Mouse (Mus musculus) bone marrow, adult 2 months (tissue): ENCODE data around the gene Hrh2. TPM values are rescaled to one million over a fixed set of nuclear protein-coding genes. Genes with fewer than 3 reads are reported as not detected.
A peak's percentile ranks its signal among the peaks of the same experiment; 100 is the strongest.

Experiments used
- H3K27ac ChIP-seq: fragments of 200-500 bp; 2 replicates; pipeline ENCODE4 v1.5.1; 2012; ENCODE audit warnings: low read depth, mild to moderate bottlenecking, control low read depth, inconsistent platforms, low read length; ENCODE audit not compliant: control insufficient read depth, poor library complexity, insufficient read depth
- H3K4me1 ChIP-seq: fragments of 200-500 bp; 2 replicates; pipeline ENCODE4 v1.6.1; 2011; ENCODE audit warnings: low read length; ENCODE audit not compliant: control insufficient read depth, insufficient read depth
- H3K4me3 ChIP-seq: fragments of 200-500 bp; replicated peaks from 2 replicates; pipeline ENCODE3; 2011; ENCODE audit warnings: mild to moderate bottlenecking, low read depth, low read length, control low read depth; ENCODE audit not compliant: control insufficient read depth
- CTCF ChIP-seq: fragments of 200-500 bp; IDR thresholded peaks from 2 replicates; pipeline ENCODE4 v1.5.1; 2011; ENCODE audit warnings: low read length, control low read depth; ENCODE audit not compliant: control insufficient read depth, insufficient read depth
- POLR2A ChIP-seq: fragments of 200-500 bp; IDR thresholded peaks from 2 replicates; pipeline ENCODE4 v1.6.1; 2011; ENCODE audit warnings: low read depth, mild to moderate bottlenecking, control low read depth, low read length, borderline replicate concordance; ENCODE audit not compliant: control insufficient read depth
- WGBS: fragments of 180-500 bp; shearing (Covaris S2); methylation state at CpG from one replicate; pipeline ENCODE4 v1.1.7; 2018; 5-methylcytosine and 5-hydroxymethylcytosine counted together
- polyA plus RNA-seq: library from polyadenylated mRNA; stranded (reverse); fragments of >200 nt; gene quantifications from 2 replicates; pipeline ENCODE4 v1.2.4, GENCODE M21; 2011; ENCODE audit warnings: low replicate concordance; ENCODE audit not compliant: missing spikeins, insufficient read depth, insufficient read length

Gene Hrh2
- polyA plus RNA-seq, 1 experiment = 4.4 TPM

DNA sequence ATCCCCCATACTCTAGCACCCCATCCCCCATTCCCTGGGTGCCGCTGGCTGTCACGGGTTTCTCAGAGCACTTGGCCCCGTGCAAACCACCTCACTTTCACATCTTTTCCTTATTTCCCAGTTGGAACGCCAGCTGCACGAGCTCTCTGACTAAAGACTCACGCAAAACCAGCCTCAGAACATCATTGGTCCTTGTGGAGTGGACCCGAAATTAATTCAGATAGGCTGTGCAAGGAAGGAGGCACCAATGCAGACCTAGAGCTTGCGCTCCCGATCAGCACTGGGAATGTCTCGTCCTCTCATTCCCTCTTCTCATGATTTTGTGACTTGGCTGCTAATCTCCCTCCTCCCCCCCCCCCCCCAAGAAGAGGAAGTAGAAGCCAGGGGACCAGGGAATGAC is 20.6 kb upstream of the Hrh2 start:
- WGBS = 83% methylated on average over 10 of the region's 10 CpGs
- Histone ChIP-seq H3K4me1 (no peaks in the 10 kb centered on the region), H3K4me3 (no peak overlapping the region), H3K27ac (no peak overlapping the region)
- TF ChIP-seq CTCF (no peak), POLR2A (no peak)

DNA sequence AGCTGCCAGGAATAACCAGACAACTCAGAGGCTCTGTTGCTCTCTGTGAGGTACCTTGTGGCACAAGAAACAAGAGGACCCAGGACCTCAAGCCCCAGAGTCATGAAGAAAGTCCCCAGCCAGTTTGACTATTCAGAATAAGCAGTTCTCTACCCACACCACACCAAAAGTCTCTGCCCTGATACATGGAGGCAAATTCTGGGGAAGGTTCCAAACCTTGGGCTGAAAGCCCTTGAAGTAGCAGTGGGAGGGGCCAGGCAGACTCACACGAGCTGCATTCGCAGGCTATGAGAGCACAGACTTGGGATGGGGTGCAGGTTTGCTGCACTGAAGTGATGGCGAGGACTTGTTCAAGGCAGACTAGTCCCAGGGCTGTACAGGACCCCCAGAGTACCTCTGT is 20.2 kb upstream of the Hrh2 start:
- no peaks in the 10 kb centered on the region for H3K4me1 ChIP-seq
- no peak overlapping the region for H3K4me3 ChIP-seq
- WGBS = 66% methylated on average over 3 of the region's 3 CpGs
- no peak overlapping the region for H3K27ac ChIP-seq
- no peak for TF ChIP-seq CTCF
- TF ChIP-seq POLR2A = no peak

DNA sequence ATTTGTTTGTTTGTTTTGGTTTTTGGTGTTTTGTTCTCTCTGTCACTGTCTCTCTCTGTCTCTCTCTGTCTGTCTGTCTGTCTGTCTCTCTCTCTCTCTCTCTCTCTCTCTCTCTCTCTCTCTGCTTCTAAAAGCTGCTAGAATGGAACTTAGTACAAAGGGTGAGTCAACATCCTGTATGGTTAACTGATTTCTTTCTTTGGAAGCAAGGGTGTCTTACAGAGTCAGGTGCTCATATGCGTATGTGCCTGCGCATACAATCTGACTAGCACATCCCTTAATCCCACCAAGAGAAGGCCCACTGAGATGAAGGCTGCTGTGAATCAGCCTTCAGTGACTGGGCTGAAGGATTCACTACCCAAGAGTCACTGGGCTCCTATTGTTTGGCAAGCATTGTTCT is 18.0 kb upstream of the Hrh2 start:
- WGBS = 80% methylated on average over 2 of the region's 2 CpGs
- no peak overlapping the region for H3K27ac ChIP-seq
- TF ChIP-seq CTCF (no peak), POLR2A (no peak)
- H3K4me1 ChIP-seq = no peaks in the 10 kb centered on the region
- H3K4me3 ChIP-seq = no peak overlapping the region

DNA sequence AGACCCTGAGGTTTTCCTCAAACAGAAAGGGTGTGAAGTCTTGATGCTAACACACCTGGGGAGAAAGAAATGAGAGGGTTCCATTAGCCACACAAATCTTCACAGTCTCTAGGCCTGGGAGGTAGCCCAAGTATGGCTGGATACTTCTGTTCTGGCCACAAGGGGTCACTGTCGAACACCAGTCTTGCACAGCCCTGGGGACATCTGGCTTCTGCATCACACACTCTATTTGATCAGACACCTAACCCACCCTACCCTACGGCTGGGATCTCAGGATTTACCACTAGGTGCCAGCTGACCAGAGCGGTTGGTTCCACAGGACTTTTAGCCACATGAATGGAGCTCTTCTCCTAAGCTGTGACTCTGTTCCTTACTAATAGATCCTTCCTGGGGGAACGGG is 17.2 kb upstream of the Hrh2 start:
- no peak overlapping the region for H3K27ac ChIP-seq
- 85% methylated on average over 4 of the region's 4 CpGs for WGBS
- no peak for TF ChIP-seq POLR2A
- TF ChIP-seq CTCF = peak; percentile 77
- no peak overlapping the region for H3K4me3 ChIP-seq
- H3K4me1 ChIP-seq = no peaks in the 10 kb centered on the region; the same call in 1 of the 2 replicates

DNA sequence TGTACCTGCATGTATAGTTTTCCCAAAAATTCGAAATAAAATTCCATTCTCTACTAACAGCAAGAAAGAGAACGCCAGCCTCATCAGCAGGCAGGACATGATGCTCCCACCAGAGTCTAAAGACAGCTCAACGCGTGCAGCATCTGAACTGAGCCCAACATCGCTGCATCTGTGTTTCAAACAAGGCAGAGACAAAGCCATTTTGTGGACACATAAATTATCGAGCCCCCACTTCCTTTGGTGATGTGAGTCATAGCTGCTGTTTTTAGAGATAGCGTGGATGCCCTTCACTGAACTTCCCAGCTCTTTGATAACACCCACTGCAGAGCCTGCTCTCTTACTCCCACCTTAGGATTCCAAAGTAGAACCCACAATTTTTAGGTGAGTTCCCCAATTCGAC is 16.5 kb upstream of the Hrh2 start:
- no peaks in the 10 kb centered on the region; the same call in 1 of the 2 replicates for H3K4me1 ChIP-seq
- TF ChIP-seq POLR2A (no peak), CTCF (no peak)
- WGBS = 31% methylated on average over 8 of the region's 8 CpGs

DNA sequence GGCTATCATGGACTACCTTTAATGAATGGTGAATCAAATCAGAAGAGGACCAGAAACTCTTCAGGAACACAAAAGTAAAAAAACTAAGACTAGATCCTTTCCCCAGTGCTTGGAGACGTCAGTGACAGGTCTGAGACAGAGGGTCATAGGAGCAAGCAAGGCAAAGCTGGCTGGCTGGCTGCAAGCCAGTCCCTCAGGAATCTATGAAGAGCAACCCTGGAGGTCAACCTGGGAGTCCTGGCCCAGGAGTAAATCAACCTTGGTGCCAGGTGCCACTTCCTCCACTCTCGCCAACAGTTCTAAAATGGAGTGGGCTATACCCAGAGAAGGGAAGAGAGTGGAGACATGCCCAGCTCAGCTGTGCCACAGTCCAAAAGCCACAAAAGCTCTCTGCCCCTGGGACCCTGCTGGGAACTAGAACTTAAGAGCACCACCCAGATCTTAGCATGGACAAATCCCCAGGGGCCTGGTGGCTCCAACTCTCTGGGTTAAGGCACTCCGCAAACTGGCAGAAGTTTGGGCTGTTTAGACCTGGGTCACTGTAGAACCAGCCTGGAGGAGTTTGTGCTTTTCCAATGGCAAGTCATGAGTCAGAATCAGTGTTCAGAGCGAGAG is 15.4 kb upstream of the Hrh2 start:
- no peaks in the 10 kb centered on the region; the same call in 1 of the 2 replicates for H3K4me1 ChIP-seq

More for the DNA sequence above, 16.5 kb upstream of the Hrh2 start:
- no peak overlapping the region for H3K4me3 ChIP-seq
- H3K27ac ChIP-seq = no peak overlapping the region

DNA sequence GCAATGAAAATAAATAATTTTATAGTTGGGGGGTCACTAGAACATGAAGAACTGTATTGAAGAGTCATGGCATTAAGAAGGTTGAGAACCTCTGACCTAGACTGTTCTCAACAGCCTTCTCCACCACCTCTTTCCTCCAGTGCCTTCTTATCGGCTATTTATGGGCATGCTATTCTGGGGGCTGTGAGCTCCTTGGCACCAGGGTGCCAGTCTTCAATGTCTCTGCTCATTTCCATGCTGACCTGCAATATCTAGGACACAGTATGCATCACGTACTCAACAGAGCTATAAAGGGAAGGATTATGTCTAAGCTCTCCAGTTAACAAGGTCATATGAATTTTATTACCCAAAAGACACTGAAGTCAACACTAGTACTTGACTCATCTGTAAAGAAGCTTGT is 14.6 kb upstream of the Hrh2 start:
- TF ChIP-seq CTCF (no peak), POLR2A (no peak)
- Histone ChIP-seq H3K4me3 (no peak overlapping the region), H3K4me1 (no peaks in the 10 kb centered on the region; the same call in 1 of the 2 replicates), H3K27ac (no peak overlapping the region)
- 79% methylated on average over 2 of the region's 2 CpGs for WGBS

More for the DNA sequence above, 15.4 kb upstream of the Hrh2 start:
- H3K27ac ChIP-seq = no peak overlapping the region
- TF ChIP-seq CTCF (no peak), POLR2A (no peak)
- no peak overlapping the region for H3K4me3 ChIP-seq
- WGBS = 73% methylated on average over 4 of the region's 4 CpGs

DNA sequence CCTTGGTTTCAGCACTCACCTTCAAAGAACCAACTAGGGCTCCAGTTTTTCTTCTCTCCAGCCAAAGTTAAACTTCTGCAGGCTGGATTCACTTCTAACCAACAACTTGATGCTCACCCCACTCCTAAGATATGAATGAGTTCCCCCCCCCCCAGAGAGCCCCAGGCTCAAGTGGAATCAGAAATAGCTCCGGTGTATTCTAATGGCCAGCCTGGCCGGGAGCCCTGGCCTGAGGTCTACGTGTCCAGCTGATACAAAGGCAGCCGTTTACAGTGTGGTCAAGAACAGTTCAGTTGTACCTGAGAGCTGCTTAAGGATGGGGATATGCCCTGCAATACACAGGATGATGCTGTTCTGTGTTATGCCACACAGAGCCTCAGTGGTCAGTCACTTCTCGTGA is 13.3 kb upstream of the Hrh2 start:
- no peak overlapping the region for H3K27ac ChIP-seq
- WGBS = 84% methylated on average over 5 of the region's 5 CpGs
- no peak overlapping the region for H3K4me3 ChIP-seq
- TF ChIP-seq CTCF = no peak
- TF ChIP-seq POLR2A = no peak
- no peaks in the 10 kb centered on the region; the same call in 1 of the 2 replicates for H3K4me1 ChIP-seq

DNA sequence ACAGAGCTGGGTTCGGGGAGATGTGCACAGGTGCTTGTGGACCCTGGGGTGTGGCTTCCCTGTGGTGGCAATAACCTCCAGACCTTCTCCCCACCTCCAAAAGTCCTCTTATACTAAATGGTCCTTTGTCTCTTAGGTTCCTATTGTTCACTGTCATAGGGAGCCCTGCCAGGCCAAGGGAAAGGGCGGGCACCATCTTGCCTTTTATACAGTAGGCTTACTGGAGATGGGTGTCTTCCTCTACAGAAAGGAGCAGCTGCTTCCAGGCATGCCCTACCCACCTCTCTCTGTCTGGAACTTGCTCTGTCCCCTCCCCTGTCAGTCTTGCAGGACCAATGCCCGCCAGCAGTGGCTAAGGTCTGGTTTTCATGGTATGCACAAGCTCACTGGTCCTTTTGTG is 12.0 kb upstream of the Hrh2 start:
- TF ChIP-seq POLR2A = no peak
- no peak for TF ChIP-seq CTCF
- no peaks in the 10 kb centered on the region; the same call in 1 of the 2 replicates for H3K4me1 ChIP-seq
- 75% methylated on average over 3 of the region's 3 CpGs for WGBS
- no peak overlapping the region for H3K27ac ChIP-seq
- no peak overlapping the region for H3K4me3 ChIP-seq
